Mouse (Mus musculus): Measurements from ENCODE around the gene Smurf1.

The Smurf1 gene

GRCm38 (mm10) chr5:144965639-144966351 is at the start of gene Smurf1:
Gene Smurf1, minus strand, starts transcription at chr5:144965847.
- in situ Hi-C loops (cut with MboI; ENCODE audit: unreplicated experiment in 2 of 2), result loop anchor here in 1 of 2 experiments (10.0 kb wide), 1 partner anchor 1269 kb away; the partner anchor contains the start of gene Cdk8

DNA sequence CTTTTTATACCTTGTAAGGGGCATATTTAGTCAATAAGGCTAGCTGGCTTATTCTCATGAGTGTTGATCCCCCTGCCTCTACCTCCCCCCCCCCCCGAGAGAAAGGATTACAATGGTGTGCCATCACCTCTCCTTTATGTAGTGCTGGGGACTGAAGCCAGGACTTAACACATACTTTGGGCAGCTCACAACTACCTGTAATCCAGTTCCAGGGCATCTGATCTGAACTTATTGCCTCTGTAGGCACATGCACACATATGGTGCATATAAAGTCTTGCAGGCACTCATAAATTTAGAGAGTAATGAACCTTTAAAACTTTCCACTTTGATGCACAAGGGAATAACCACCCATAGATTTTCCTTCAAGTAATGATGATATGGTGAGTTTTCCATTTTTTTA is 48.6 kb upstream of the Smurf1 start:
- in situ Hi-C loops (cut with MboI; ENCODE audit: unreplicated experiment in 2 of 2), result loop anchor here in 1 of 2 experiments (25.0 kb wide), 1 partner anchor 1473 kb away; the partner anchor contains the start of genes Gm6370 and Gm6408

GRCm38 (mm10) chr5:145008878-145009659 is 43.4 kb upstream of the Smurf1 start:
- in situ Hi-C loops (cut with MboI; ENCODE audit: unreplicated experiment in 2 of 2), result loop anchor here in 1 of 2 experiments (25.0 kb wide), 1 partner anchor 1478 kb away; the partner anchor contains the start of genes Gm6370 and Gm6408

- in situ Hi-C loops (cut with MboI; ENCODE audit: unreplicated experiment in 2 of 2), result loop anchor here in 1 of 2 experiments (25.0 kb wide), 1 partner anchor 1482 kb away; the partner anchor contains the start of genes Gm6370 and Gm6408
These were observed 39.9 kb upstream of the Smurf1 start for GRCm38 (mm10) chr5:145005596-145005995.

DNA sequence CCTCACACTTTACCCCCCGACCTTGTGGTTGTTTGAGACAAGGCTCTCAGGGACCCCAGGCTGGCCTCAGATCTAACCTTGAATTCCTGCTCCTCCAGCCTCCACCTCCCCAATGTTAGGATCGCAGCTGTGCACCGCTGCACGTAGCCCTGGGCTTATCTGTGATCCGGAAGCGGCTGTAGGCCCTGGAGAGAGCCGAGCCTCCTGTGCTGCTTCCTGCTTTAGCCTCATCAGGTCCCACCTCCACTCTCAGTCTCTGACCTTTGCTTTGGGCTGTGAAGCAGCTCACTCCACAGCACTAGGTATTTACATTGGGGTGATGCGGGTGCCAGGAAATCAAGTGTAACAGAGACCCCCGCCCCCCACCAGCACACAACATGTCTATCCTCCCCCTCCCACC is 38.8 kb upstream of the Smurf1 start:
- in situ Hi-C loops (cut with MboI; ENCODE audit: unreplicated experiment in 2 of 2), result loop anchor here in 1 of 2 experiments (25.0 kb wide), 1 partner anchor 1483 kb away; the partner anchor contains the start of genes Gm6370 and Gm6408

DNA sequence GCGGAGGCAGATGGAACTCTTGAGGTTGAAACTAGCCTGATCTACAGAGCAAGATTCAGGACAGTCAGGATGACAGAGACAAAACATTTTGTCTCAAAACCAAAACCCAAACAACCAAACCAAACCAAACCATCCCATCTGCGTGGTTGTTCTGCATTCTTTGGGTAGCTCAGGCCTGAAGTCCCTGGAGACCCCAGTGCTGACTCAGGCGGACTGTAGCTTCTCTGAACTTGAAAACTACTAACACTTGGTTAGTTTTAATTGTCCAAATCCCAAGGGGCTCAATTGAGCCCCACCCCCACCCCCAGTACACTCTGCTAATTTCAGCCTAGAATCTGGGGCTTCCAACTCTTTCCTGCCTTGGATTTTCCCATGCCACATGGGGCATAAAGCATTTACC is 37.7 kb upstream of the Smurf1 start:
- in situ Hi-C loops (cut with MboI; ENCODE audit: unreplicated experiment in 2 of 2), result loop anchor here in 1 of 2 experiments (25.0 kb wide), 1 partner anchor 1484 kb away; the partner anchor contains the start of genes Gm6370 and Gm6408

GRCm38 (mm10) chr5:144998491-144998890 is 32.8 kb upstream of the Smurf1 start:
- in situ Hi-C loops (cut with MboI; ENCODE audit: unreplicated experiment in 2 of 2), result no loop called here

DNA sequence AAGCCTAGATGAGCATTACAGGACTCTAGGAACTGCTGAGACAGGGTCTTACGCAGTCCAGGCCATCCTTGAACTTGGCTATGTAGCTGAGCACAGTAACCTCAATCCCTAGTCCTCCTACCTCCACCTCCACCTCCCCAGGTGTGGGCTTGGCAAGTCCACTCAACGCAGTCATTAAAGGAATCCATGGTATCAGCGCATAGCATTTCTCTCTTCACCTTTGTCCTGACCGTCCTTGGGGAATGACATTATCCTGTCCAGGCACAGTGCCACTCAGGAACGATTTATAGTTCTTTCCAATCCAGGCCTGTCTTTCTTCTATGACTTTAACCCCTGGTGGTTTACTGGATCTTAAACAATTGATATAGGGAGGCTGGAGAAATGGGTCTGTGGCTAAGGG is 24.8 kb upstream of the Smurf1 start:
- in situ Hi-C loops (cut with MboI; ENCODE audit: unreplicated experiment in 2 of 2), result no loop called here

DNA sequence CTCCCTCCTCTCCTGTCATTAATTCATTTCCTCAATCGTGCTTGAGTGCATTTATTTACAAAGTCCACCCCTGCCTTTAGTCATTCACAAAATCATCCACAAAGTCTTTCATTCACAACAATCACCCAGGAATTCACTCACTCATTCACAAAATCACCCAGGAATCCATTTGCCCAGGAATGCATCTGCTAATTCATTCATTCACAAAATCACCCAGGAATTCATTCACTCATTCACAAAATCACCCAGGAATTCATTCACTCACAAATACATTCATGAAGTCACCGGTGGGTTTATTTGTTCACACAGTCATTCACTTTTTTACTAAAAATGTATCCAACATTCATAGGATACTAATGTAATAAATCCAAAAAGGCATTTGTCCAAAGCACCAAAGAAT is 24.4 kb upstream of the Smurf1 start:
- in situ Hi-C loops (cut with MboI; ENCODE audit: unreplicated experiment in 2 of 2), result no loop called here

DNA sequence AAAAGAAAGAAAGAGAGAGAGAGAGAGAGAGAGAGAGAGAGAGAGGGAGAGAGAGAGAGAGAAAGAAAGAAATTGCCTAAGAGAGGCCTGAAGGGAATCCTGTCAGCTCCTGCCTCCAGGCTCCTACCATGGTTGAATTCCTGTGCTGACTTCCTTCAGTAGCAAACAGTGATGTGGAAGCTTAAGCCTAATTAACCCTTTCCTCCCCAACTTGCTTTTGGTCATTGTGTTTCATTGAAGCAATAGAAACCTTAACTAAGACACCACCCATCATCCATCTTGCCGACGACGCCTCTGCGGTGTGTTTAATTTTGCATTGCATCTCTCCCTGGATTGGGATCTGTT is 23.4 kb upstream of the Smurf1 start:
- in situ Hi-C loops (cut with MboI; ENCODE audit: unreplicated experiment in 2 of 2), result loop anchor here (5.0 to 10.0 kb wide), 2 partner anchors 82 to 114 kb away; no protein-coding TSS in a partner anchor

- in situ Hi-C loops (cut with MboI; ENCODE audit: unreplicated experiment in 2 of 2), result loop anchor here (5.0 to 10.0 kb wide), 2 partner anchors 81 to 114 kb away; no protein-coding TSS in a partner anchor
These were observed 22.9 kb upstream of the Smurf1 start for GRCm38 (mm10) chr5:144988340-144989060.

DNA sequence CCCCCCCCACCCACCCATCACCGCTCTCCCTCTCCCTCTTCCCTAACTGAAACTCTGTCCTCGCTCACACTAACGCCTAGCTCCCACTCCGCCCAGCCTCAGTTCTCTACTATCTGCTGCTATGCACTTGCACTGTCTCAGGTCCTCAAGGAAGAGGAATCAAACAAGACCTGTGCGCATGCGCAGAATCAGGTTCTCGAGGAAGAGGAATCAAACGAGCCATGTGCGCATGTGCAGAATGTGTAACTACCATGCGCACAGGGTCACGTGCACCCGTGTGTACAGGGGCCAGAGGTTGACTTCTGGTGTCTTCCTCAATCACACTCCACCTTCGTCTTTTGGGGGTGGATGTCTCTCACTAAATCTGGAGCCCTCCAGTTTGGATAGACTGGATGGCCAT is 21.9 kb upstream of the Smurf1 start:
- in situ Hi-C loops (cut with MboI; ENCODE audit: unreplicated experiment in 2 of 2), result loop anchor here (5.0 to 10.0 kb wide), 2 partner anchors 80 to 113 kb away; no protein-coding TSS in a partner anchor

DNA sequence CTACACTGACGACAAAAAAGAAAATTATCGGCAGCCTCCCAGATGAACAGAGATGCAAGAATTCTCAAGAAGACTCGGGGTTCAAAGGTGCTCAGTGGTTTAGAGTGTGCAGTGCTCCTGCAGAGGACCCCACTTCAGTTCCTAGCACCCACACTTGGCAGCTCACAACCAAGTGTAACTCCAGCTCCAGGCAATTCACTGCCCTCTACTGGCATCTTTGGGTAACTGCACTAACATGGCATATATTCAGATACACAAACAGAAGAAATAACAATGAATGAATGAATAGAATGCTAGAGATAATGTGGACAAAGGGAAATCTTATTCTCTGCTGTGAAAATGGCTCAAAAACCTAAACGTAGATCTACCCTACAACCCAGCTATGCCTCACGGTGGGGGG is 19.2 kb upstream of the Smurf1 start:
- in situ Hi-C loops (cut with MboI; ENCODE audit: unreplicated experiment in 2 of 2), result loop anchor here (5.0 to 10.0 kb wide), 2 partner anchors 78 to 110 kb away; no protein-coding TSS in a partner anchor

GRCm38 (mm10) chr5:144983227-144983626 is 17.6 kb upstream of the Smurf1 start:
- in situ Hi-C loops (cut with MboI; ENCODE audit: unreplicated experiment in 2 of 2), result loop anchor here in 1 of 2 experiments (10.0 kb wide), 1 partner anchor 108 kb away; no protein-coding TSS in a partner anchor

DNA sequence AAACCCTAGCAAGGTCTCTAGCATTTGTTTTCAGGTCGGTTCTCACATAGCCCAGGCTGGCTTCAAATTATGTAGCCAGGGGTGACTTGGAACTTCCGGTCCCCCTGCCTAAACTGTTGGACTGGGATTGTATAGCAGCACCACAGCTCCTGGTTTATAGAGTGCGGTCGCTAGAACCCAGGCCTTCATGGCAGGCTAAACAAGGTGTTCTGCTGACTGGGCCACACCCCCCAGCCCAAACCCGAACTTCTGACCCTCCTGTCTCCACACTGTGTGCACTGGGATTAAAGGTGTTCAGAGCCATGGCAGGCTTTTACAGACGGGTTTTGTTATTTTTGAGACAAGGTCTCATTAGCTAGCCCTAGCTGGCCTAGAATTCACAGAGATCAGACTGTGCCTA is 13.5 kb upstream of the Smurf1 start:
- in situ Hi-C loops (cut with MboI; ENCODE audit: unreplicated experiment in 2 of 2), result no loop called here

GRCm38 (mm10) chr5:144978533-144979107 is 13.0 kb upstream of the Smurf1 start:
- in situ Hi-C loops (cut with MboI; ENCODE audit: unreplicated experiment in 2 of 2), result no loop called here

GRCm38 (mm10) chr5:144971266-144971665 is 5.6 kb upstream of the Smurf1 start:
- in situ Hi-C loops (cut with MboI; ENCODE audit: unreplicated experiment in 2 of 2), result no loop called here

DNA sequence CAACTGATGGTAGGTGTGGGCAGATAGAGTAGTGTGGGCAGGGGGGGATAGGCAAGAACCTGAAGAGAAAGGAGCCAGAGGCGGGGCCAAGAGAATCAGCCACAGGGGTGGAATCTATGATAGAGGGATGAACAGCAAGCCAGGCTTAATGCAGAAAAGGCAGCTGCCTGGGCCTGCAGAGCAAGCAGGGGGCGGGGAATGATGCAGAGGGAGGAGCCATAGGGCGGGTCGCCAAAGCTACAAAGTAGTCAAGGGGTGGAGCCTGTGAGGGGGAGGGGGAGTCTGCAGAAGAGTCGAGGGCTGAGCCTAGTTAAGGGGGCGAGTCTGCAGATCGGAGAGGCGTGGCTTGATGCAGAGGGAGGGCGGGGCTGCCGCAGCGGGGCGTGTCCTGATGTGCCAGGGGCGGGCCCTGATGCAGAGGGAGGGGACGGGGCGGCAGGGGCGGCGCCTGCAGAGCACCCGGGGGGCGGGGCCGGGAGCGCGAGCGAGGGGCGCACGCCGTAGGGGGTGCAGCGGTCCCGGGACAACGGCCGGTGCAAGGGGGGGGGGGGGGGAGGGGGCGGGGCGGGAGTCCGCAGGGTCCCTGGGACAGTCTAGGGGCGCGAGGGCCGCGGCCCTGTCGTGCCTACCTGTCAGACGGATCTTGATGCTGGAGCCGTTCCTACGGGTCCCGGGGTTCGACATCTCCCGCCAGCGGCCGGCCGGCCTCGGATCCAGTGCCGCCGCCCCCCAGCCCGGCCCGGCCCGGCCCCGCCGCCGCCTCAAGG is 592 bp downstream of the Smurf1 start:
- in situ Hi-C loops (cut with MboI; ENCODE audit: unreplicated experiment in 2 of 2), result loop anchor here in 1 of 2 experiments (10.0 kb wide), 1 partner anchor 1270 kb away; the partner anchor contains the start of gene Cdk8

DNA sequence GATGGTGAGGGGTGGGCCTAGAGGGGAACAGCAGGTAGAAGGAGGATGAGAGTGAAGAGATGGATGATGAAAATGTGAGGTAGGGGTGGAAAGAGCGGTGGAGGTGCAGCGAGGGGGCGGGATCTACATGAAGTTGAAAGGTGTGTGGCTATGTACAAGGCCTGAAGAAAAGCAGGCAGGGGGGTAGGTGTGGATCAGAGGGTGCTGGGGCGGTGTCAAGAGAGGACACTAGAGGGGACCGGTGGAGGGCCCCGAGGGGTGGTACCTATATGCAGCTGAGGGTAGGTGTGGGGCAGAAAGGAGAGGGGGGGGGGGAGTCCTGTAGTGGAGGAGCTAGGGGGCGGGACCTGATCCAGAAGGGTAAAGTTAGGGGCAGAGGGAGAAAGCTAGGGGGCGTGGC is 1.2 kb downstream of the Smurf1 start:
- in situ Hi-C loops (cut with MboI; ENCODE audit: unreplicated experiment in 2 of 2), result loop anchor here in 1 of 2 experiments (10.0 kb wide), 1 partner anchor 1270 kb away; the partner anchor contains the start of gene Cdk8

All from v-Abl transformed pro-B cells (cell line).